Mouse (Mus musculus) liver, adult (tissue): Measurements from ENCODE around the gene Rpl23a.

Experiments
- GATA4 ChIP-seq: IDR thresholded peaks from 2 replicates; pipeline ENCODE4 v1.6.1; 2014; ENCODE audit warnings: mild to moderate bottlenecking, low read length; ENCODE audit not compliant: insufficient replicate concordance

Rpl23a gene

GRCm38 (mm10) chr11:78193113-78193512 lies 9.7 kb upstream of the Rpl23a start, which contains the start of gene Proca1:
Gene Proca1, plus strand, starts transcription at chr11:78193392.
- no peak for TF ChIP-seq GATA4

- TF ChIP-seq GATA4 = no peak
Measured at GRCm38 (mm10) chr11:78190041-78190440, 6.7 kb upstream of the Rpl23a start.

- no peak for TF ChIP-seq GATA4
Measured at GRCm38 (mm10) chr11:78189234-78190040, 6.1 kb upstream of the Rpl23a start.

GRCm38 (mm10) chr11:78188331-78189233 lies 5.2 kb upstream of the Rpl23a start, which contains the start of gene Rab34:
Gene Rab34, plus strand, starts transcription at chr11:78188430.
- TF ChIP-seq GATA4 = no peak

- TF ChIP-seq GATA4 = no peak
Measured at GRCm38 (mm10) chr11:78183884-78184514, 615 bp upstream of the Rpl23a start.

GRCm38 (mm10) chr11:78182450-78182849 lies 934 bp downstream of the Rpl23a start:
- TF ChIP-seq GATA4 = no peak

- no peak for TF ChIP-seq GATA4
Measured at GRCm38 (mm10) chr11:78181830-78182357, 1.5 kb downstream of the Rpl23a start.

- no peak for TF ChIP-seq GATA4
Measured at GRCm38 (mm10) chr11:78180081-78180761, 3.2 kb downstream of the Rpl23a start.

GRCm38 (mm10) chr11:78179438-78179999 lies 3.9 kb downstream of the Rpl23a start:
- TF ChIP-seq GATA4 = no peak

GRCm38 (mm10) chr11:78178859-78179437 lies 4.4 kb downstream of the Rpl23a start:
- no peak for TF ChIP-seq GATA4

- no peak for TF ChIP-seq GATA4
Measured at GRCm38 (mm10) chr11:78177903-78178858, 5.2 kb downstream of the Rpl23a start.

- TF ChIP-seq GATA4 = no peak
Measured at GRCm38 (mm10) chr11:78177437-78177836, 5.9 kb downstream of the Rpl23a start.

- no peak; the same call in 1 of the 2 replicates for TF ChIP-seq GATA4
Measured at GRCm38 (mm10) chr11:78176905-78177331, 6.5 kb downstream of the Rpl23a start.

GRCm38 (mm10) chr11:78176402-78176862 lies 7.0 kb downstream of the Rpl23a start, which contains the start of the genes Nek8 and Tlcd1:
Gene Nek8, minus strand, starts transcription at chr11:78176675.
Gene Tlcd1, plus strand, starts transcription at chr11:78176711.
- TF ChIP-seq GATA4 = no peak
